Mouse (Mus musculus) monocyte, adult 5-6 weeks (primary cell): ENCODE measurements around the gene Srsf3. TPM values are rescaled to one million over a fixed set of nuclear protein-coding genes. Genes with fewer than 3 reads are reported as not detected.
"Not testable (repeated sequence)": the region's sequence is repeated elsewhere in the genome, so short reads cannot be mapped to it uniquely, and the experiment has no call there.

Experiments used
- ATAC-seq: fragments of 153-309, 156-312 bp; replicated peaks from 2 replicates; pipeline ENCODE4 v1.8.0; 2017; ENCODE audit warnings: mild to moderate bottlenecking; ENCODE audit not compliant: low TSS enrichment, insufficient number of reproducible peaks, severe bottlenecking, poor library complexity, low FRiP score
- total RNA-seq: library from RNA; stranded (forward); fragments of 200-1000, 200-491, 200-594 nt; gene quantifications from 3 replicates; pipeline ENCODE4 v1.2.3, GENCODE M21; 2017

Gene Srsf3
- total RNA-seq, 1 experiment from 2014 or later, result 679 TPM

GRCm38 (mm10) chr17:29056699-29057151, 24.3 kb downstream of the Srsf3 start:
- ATAC-seq, result no peak

- ATAC-seq, result no peak
These were observed 25.0 kb downstream of the Srsf3 start for GRCm38 (mm10) chr17:29057361-29057890.

- no peak for ATAC-seq
These were observed 25.5 kb downstream of the Srsf3 start for GRCm38 (mm10) chr17:29057961-29058360.

- ATAC-seq, result no peak
These were observed 26.1 kb downstream of the Srsf3 start for GRCm38 (mm10) chr17:29058487-29058886.

GRCm38 (mm10) chr17:29059581-29059980, 27.2 kb downstream of the Srsf3 start:
- ATAC-seq, result no peak

GRCm38 (mm10) chr17:29060946-29061345, 28.5 kb downstream of the Srsf3 start:
- ATAC-seq, result no peak

GRCm38 (mm10) chr17:29062119-29063035, 29.9 kb downstream of the Srsf3 start:
- ATAC-seq, result no peak

GRCm38 (mm10) chr17:29063121-29063987, 30.9 kb downstream of the Srsf3 start:
- ATAC-seq, result no peak

- ATAC-seq, result no peak
These were observed 31.5 kb downstream of the Srsf3 start for GRCm38 (mm10) chr17:29063988-29064285.

- no peak for ATAC-seq
These were observed 33.0 kb downstream of the Srsf3 start for GRCm38 (mm10) chr17:29065245-29065940.

GRCm38 (mm10) chr17:29065971-29066370, 33.5 kb downstream of the Srsf3 start:
- no peak for ATAC-seq

GRCm38 (mm10) chr17:29067416-29067815, 35.0 kb downstream of the Srsf3 start:
- not testable (repeated sequence) for ATAC-seq

GRCm38 (mm10) chr17:29067847-29068246, 35.4 kb downstream of the Srsf3 start:
- no peak for ATAC-seq

- no peak for ATAC-seq
These were observed 36.6 kb downstream of the Srsf3 start for GRCm38 (mm10) chr17:29069063-29069462.

- no peak for ATAC-seq
These were observed 39.4 kb downstream of the Srsf3 start for GRCm38 (mm10) chr17:29071820-29072219.

- no peak for ATAC-seq
These were observed 40.4 kb downstream of the Srsf3 start for GRCm38 (mm10) chr17:29072701-29073307.

- ATAC-seq, result no peak
These were observed 40.9 kb downstream of the Srsf3 start for GRCm38 (mm10) chr17:29073313-29073712.

- ATAC-seq, result no peak
These were observed 41.7 kb downstream of the Srsf3 start for GRCm38 (mm10) chr17:29074085-29074484.
